Mouse (Mus musculus) cerebellum, adult (tissue): ENCODE measurements at regions not wholly inside any gene's neighbourhood (a gene's known extent, or its start where the extent isn't known, plus 50 kb on each side); places are given as distances from the start of the nearest gene placed in this dataset.

ENCODE experiments used
- ATAC-seq: cut with Nextera tagmentation; 2 replicates; pipeline ENCODE4 v1.9.2; 2017; ENCODE audit warnings: mild to moderate bottlenecking, moderate library complexity, mixed read lengths; ENCODE audit not compliant: insufficient number of reproducible peaks, low FRiP score, low TSS enrichment

DNA sequence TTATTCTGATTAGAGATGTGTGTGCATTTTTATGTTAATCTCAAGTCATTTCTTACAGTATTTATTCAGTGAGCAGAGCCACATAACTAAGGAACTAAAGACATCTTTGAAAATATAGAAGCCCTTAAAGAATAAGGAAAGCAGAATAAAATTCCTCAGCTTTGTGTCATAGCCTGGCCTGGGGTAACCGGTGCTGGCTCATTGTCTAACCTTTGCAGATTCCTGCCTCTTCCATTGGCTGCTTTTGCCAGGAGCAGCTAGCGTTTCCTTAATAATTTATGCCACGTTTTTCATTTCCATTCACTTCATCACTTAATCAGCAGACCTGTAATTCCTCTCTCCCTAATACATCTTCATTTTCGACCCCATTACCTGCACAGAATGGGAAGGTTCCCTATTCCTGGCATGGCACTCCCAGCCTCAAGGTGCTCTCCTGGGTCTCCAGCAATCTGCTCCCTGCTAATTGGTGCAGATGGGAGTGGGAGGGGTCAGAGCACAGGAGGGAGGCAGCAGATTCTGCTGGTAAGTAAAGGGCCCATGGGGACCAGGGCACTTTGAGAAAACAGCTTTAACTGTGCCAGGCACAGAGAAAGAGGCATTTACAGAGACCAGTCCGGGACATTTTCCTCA, 413.1 kb downstream of the Stim2 start:
- 0 out of 2 replicates have a peak, but pooled peaks have one; percentile 49 for ATAC-seq

DNA sequence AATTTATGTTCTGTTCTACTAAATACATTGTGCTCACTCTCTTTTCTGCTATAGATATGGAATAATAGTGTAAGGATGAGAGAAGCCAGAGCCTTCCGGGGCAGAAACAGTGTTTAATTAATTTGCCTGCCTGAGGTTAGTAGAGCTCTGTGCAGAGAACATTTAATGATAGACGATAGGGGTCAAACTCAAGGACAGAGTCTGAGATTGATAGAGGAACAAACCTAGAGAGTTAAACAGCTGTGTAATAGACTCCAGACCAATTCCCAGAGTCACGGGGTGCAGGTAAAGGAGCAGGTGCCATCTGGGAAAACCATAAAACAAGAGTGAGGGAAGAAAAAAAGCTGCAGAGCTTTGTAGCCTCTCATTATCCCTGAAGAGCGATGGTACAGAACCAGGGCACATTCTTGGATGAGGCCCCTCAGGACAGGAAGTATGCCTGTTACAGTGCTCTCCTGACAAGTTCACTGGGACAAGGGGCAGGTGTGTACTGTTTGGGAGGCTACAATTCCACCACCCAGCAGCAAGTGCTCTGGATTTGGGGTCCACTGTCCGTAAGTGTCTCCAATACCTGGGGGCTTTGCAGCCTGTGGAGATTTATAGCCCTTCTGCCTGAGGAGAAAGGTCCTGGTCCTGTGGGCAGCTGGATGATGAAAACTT, 421.6 kb downstream of the Stim2 start:
- ATAC-seq, result no peak

DNA sequence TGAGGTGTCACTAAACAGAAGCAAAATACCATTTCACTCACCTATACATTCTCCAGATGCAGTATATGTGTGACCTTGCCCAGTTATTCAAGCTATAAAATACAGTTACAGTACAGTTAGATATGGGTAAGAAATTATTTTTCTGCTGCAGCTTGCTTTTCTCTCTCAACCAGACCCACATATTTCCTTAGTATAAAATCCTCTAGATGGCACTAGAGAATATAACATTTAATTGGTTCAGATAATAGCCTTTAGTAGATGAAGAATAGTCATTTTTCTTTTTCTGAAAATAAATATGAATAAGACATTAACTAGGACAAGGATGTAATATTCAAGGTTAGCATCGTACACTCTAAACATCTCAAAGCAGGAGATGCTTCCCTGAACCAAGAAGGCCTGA, 441.0 kb downstream of the Stim2 start:
- no peak for ATAC-seq

DNA sequence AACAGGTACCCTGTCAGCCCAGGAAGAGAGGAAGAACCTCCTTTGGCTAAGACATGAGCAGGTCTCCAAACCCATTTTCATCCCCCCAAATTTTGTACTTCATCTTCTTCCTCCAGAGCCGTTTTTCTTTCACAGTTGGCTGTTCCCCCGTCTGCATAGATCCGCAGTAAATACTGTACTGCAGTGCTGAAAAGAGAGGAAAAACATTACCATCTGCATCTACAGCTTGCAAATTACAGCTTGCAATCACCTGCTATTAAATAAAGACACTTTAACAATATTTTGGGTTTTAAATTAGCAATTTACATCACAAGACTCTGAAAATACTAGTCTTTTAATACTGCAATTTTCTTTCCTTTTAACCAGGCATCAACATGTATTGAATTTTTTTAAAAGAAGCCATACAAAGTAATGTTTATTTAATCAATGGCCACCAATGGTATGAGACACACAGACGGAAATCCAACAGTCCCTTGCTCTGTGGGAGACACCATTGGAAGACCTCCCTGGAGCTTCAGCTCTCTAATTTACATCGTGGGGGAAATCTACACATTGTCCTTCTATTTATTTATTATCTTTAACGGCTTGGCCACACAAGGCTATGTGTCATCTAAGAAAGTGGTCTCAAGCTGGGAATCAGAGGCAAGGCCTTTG, 442.6 kb downstream of the Stim2 start:
- no peak for ATAC-seq

DNA sequence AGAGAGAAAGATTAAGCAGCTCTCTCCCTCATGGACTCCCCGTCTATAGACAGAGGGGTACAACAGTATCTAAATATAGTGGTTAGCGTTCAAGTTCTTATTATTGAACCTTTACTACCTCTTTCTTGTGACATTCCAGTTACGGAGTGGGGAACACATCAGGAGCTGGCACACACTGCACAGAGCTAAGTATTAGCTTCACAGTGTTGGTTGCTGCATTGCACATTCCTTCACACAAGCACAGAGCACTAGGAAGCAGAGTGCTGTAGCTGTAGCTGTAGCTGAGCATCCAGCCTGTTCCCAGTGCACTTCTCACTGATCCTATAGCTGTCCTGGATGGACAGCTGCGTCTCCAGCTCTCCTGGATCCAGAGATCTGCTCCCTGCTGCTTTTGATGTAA, 443.3 kb downstream of the Stim2 start:
- ATAC-seq, result no peak

DNA sequence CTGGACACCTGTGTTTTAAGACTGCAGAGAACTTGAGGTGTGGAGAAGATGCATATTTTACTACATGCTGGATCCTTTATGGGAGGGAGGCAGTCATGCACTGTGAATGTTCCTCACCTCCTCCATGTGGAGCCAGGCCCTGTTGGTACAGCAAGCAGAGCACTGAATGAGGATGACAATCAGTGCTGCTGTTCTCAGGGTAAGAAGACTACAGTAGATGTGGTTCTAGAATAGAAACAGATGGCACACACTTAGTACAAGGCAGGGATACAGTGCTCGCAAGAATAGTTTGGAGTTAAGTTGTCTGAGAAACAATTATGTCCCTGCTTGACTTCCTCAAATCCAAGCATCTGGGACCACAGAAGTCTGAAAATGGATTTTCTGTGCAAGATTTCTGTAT, 485.6 kb downstream of the Stim2 start:
- ATAC-seq, result no peak
